Mouse (Mus musculus) ES-Bruce4 (cell line): Measurements from ENCODE around the gene Timm10. TPM values are rescaled to one million over a fixed set of nuclear protein-coding genes. Genes with fewer than 3 reads are reported as not detected.

Experiments
- H3K27ac ChIP-seq: 2 replicates; pipeline ENCODE4 v1.5.1; 2012; ENCODE audit warnings: low read length, inconsistent platforms; ENCODE audit not compliant: insufficient read depth
- H3K27me3 ChIP-seq: 2 replicates; pipeline ENCODE4 v1.6.1; 2012; ENCODE audit warnings: mild to moderate bottlenecking, low read length, inconsistent platforms; ENCODE audit not compliant: control insufficient read depth, poor library complexity, insufficient read depth, severe bottlenecking
- H3K36me3 ChIP-seq: 2 replicates; pipeline ENCODE4 v1.6.1; 2012; ENCODE audit warnings: inconsistent platforms, mild to moderate bottlenecking, low read length, moderate library complexity; ENCODE audit not compliant: control insufficient read depth, poor library complexity, insufficient read depth, severe bottlenecking
- H3K4me1 ChIP-seq: one replicate; pipeline ENCODE4 v1.8.1; 2011; ENCODE audit warnings: low read length; ENCODE audit not compliant: control insufficient read depth, insufficient read depth
- H3K4me3 ChIP-seq: 2 replicates; pipeline ENCODE4 v1.5.1; 2011; ENCODE audit warnings: low read depth, mild to moderate bottlenecking, low read length
- H3K9ac ChIP-seq: 2 replicates; pipeline ENCODE4 v1.6.1; 2012; ENCODE audit warnings: low read depth, mild to moderate bottlenecking, inconsistent platforms; ENCODE audit not compliant: poor library complexity, severe bottlenecking
- H3K9me3 ChIP-seq: replicated peaks from 2 replicates; pipeline ENCODE4 v1.6.1; 2012; ENCODE audit warnings: mild to moderate bottlenecking, low read length, inconsistent platforms; ENCODE audit not compliant: control insufficient read depth, poor library complexity, insufficient read depth, severe bottlenecking
- CTCF ChIP-seq: IDR thresholded peaks from one replicate; pipeline ENCODE4 v1.8.1; 2011; ENCODE audit warnings: low read depth, low read length
- EP300 ChIP-seq: IDR thresholded peaks from 2 replicates; pipeline ENCODE4 v1.6.1; 2011; ENCODE audit warnings: low read depth, low read length; ENCODE audit not compliant: insufficient read depth
- POLR2A ChIP-seq: IDR thresholded peaks from one replicate; pipeline ENCODE4 v1.8.1; 2011; ENCODE audit warnings: low read length; ENCODE audit not compliant: insufficient read depth
- polyA plus RNA-seq: library from polyadenylated mRNA; stranded (reverse); fragments of >200 nt; gene quantifications from 2 replicates; pipeline ENCODE4 v1.2.4, GENCODE M21; 2011; ENCODE audit warnings: low read depth; ENCODE audit not compliant: missing spikeins, insufficient read depth, insufficient read length

The Timm10 gene
- polyA plus RNA-seq, 1 experiment: 40.8 TPM

- Histone ChIP-seq H3K36me3 (peaks cover 7% of the 10 kb centered on the region; the same call in 1 of the 2 replicates), H3K4me1 (no peaks in the 10 kb centered on the region), H3K9ac (no peak overlapping the region), H3K4me3 (no peak overlapping the region), H3K27me3 (no peaks in the 10 kb centered on the region), H3K9me3 (no peaks in the 10 kb centered on the region), H3K27ac (no peak overlapping the region)
- no peak for TF ChIP-seq POLR2A
- TF ChIP-seq CTCF: no peak
- TF ChIP-seq EP300: no peak
Measured at GRCm38 (mm10) chr2:84845226-84845625, 18.4 kb downstream of the Timm10 start.

DNA sequence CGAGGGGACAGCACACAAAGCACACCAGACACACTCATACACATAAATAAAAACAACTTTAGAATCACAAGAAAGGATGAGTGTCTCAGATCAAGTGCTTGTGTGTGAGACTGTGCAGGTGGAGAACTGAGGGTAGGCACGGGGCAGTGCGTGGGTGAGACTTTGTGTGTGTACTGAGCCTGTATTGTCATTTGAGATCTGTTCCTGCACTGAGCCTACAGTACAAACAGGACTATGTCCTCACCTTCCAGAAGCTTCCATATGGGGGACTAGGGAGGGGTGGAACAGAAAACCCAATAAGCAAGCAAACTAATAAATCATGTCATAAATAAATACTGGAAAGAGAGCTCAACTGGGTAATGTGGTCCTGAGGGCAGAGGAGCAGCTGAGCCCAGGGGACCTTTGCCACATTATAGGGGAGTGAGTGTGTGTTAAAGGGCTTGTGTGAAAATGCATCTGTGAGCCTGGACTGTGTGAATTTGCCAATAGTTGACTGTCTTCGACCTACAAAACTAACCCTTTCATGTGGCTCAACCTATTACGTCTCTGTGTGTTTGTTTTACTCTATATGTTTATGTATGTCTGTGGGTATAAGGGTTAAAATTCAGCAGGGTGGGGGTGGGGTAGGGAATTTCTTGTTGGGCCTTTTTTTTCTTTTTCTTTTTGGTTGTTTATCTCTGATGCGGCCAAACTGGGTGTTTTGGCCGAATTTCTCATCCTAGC is 23.8 kb downstream of the Timm10 start:
- H3K27me3 ChIP-seq: no peaks in the 10 kb centered on the region
- peaks cover 2% of the 10 kb centered on the region for H3K4me1 ChIP-seq
- no peak overlapping the region for H3K4me3 ChIP-seq
- no peaks in the 10 kb centered on the region for H3K9me3 ChIP-seq
- TF ChIP-seq POLR2A: no peak
- H3K9ac ChIP-seq: no peak overlapping the region
- no peak overlapping the region for H3K27ac ChIP-seq
- H3K36me3 ChIP-seq: peaks cover 16% of the 10 kb centered on the region; the same call in 1 of the 2 replicates

- H3K4me3 ChIP-seq: no peak overlapping the region
- peaks cover 16% of the 10 kb centered on the region; the same call in 1 of the 2 replicates for H3K36me3 ChIP-seq
Measured at GRCm38 (mm10) chr2:84851130-84852040, 24.6 kb downstream of the Timm10 start.

DNA sequence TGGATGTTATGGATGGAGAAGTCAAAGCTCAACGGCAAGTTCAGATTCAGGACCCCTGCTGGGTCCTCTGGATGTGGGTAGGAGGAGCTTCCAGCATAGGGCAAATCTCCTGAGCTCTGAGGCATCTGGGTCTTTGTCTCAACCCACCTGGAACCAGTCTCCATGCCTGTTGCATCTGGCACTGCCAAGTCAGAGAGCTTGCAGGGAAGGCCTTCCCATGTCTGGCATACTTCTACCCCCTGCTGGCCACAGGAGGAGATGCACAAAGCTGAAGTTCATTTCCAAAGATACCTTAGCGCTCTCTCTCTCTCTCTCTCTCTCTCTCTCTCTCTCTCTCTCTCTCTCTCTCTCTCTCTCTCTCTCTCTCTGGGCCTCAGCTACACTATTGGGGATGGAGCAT is 28.9 kb downstream of the Timm10 start:
- H3K9me3 ChIP-seq: no peaks in the 10 kb centered on the region
- H3K27ac ChIP-seq: no peak overlapping the region
- no peak overlapping the region for H3K9ac ChIP-seq
- H3K4me1 ChIP-seq: peaks cover under 1% of the 10 kb centered on the region
- peak; percentile 71 for TF ChIP-seq CTCF
- no peak for TF ChIP-seq POLR2A
- peaks cover 12% of the 10 kb centered on the region for H3K36me3 ChIP-seq
- no peak overlapping the region for H3K4me3 ChIP-seq
- H3K27me3 ChIP-seq: no peaks in the 10 kb centered on the region

More at GRCm38 (mm10) chr2:84851130-84852040, 24.6 kb downstream of the Timm10 start:
- H3K27ac ChIP-seq: no peak overlapping the region
- TF ChIP-seq EP300 (no peak), POLR2A (no peak), CTCF (no peak)
- H3K4me1 ChIP-seq: peaks cover 2% of the 10 kb centered on the region
- H3K9ac ChIP-seq: no peak overlapping the region
- no peaks in the 10 kb centered on the region for H3K9me3 ChIP-seq
- no peaks in the 10 kb centered on the region for H3K27me3 ChIP-seq

DNA sequence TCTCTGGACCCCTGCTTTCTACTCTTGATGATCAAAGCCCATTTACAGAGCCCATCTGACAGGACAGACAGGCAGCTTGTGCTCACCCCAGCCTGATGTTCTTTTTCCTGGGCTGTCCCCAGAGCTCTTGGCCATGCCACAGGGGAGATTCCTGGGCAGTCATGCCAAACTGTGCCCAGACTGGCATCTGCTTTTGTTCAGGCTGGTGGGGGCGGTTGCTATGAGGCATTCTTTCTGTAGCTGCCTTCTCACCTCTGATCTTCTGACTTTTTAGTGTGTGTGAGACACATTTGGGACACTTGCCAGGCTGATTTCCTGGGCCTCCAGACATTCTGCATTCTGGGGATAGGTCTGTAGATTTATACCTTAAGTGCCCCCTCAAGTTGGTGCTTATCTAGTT is 31.8 kb downstream of the Timm10 start:
- Histone ChIP-seq H3K4me3 (no peak overlapping the region), H3K36me3 (peaks cover 7% of the 10 kb centered on the region), H3K9ac (no peak overlapping the region), H3K9me3 (no peaks in the 10 kb centered on the region), H3K27me3 (no peaks in the 10 kb centered on the region), H3K27ac (no peak overlapping the region), H3K4me1 (no peaks in the 10 kb centered on the region)
- TF ChIP-seq CTCF (no peak), EP300 (no peak), POLR2A (no peak)
